Mouse (Mus musculus): ENCODE data around the gene Irx2.

Irx2 gene

GRCm38 (mm10) chr13:72628462-72628916 lies at the start of gene Irx2:
TSS of gene Irx2 (plus strand) at chr13:72628820.
- peak; percentile 30 for DNase-seq

- DNase-seq: no peak
These were observed 47.3 kb upstream of the Irx2 start for GRCm38 (mm10) chr13:72581276-72581675.

GRCm38 (mm10) chr13:72592526-72592925 lies 36.1 kb upstream of the Irx2 start:
- DNase-seq: no peak

- no peak for DNase-seq
These were observed 35.3 kb upstream of the Irx2 start for GRCm38 (mm10) chr13:72593310-72593709.

- no peak for DNase-seq
These were observed 34.9 kb upstream of the Irx2 start for GRCm38 (mm10) chr13:72593710-72594111.

GRCm38 (mm10) chr13:72599254-72599653 lies 29.4 kb upstream of the Irx2 start:
- no peak for DNase-seq

- DNase-seq: no peak
These were observed 19.9 kb upstream of the Irx2 start for GRCm38 (mm10) chr13:72608706-72609105.

GRCm38 (mm10) chr13:72610277-72610676 lies 18.3 kb upstream of the Irx2 start:
- no peak for DNase-seq

- DNase-seq: no peak
These were observed 4.4 kb upstream of the Irx2 start for GRCm38 (mm10) chr13:72623926-72624846.

GRCm38 (mm10) chr13:72624847-72625170 lies 3.8 kb upstream of the Irx2 start:
- DNase-seq: no peak

GRCm38 (mm10) chr13:72625236-72625950 lies 3.2 kb upstream of the Irx2 start:
- no peak for DNase-seq

- DNase-seq: no peak
These were observed 964 bp upstream of the Irx2 start for GRCm38 (mm10) chr13:72627391-72628321.

- DNase-seq: no peak
These were observed 463 bp downstream of the Irx2 start for GRCm38 (mm10) chr13:72628935-72629631.

GRCm38 (mm10) chr13:72629806-72630205 lies 1.2 kb downstream of the Irx2 start:
- DNase-seq: no peak

GRCm38 (mm10) chr13:72630501-72631372 lies 2.1 kb downstream of the Irx2 start:
- no peak for DNase-seq

GRCm38 (mm10) chr13:72631373-72632021 lies 2.9 kb downstream of the Irx2 start:
- DNase-seq: no peak

- no peak for DNase-seq
These were observed 3.7 kb downstream of the Irx2 start for GRCm38 (mm10) chr13:72632361-72632760.

GRCm38 (mm10) chr13:72633097-72633496 lies 4.5 kb downstream of the Irx2 start:
- DNase-seq: no peak

- no peak for DNase-seq
These were observed 6.2 kb downstream of the Irx2 start for GRCm38 (mm10) chr13:72634752-72635315.

GRCm38 (mm10) chr13:72636331-72636851 lies 7.8 kb downstream of the Irx2 start:
- DNase-seq: no peak
